Mouse (Mus musculus): ENCODE results near the gene Cacybp.

The Cacybp gene

DNA sequence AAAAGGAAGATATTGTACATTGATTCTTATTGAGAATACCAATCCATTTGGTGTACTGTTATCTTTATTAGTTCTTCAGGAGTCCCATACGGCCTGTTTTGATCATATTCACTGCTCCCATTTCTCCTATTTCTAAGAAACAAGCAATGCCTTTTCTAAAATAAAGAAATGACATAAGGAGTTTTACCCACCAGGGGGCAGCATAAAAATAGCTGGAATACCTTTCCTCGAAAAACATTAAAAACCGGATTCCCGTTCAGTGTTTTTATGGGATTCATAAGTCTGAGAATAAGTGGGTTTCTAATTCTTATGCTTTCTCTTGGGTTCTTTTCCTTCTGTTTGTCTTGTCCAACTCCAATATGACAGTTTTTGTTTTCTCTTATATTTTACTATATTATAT, 18.3 kb upstream of the Cacybp start:
- ChIA-PET CTCF (interaction anchor here in 3 of 4 experiments (0.6 to 1.9 kb wide), 5 partner anchors 14 to 123 kb away, joined by 3 to 15 read pairs (median 3); partner anchors contain the start of gene Cacybp (in 1 of the 3)), POLR2A (interaction anchor here in 1 of 4 experiments (0.6 to 1.6 kb wide), 4 partner anchors 9 to 447 kb away, joined by 3 to 5 read pairs (median 4); no protein-coding TSS in a partner anchor)

DNA sequence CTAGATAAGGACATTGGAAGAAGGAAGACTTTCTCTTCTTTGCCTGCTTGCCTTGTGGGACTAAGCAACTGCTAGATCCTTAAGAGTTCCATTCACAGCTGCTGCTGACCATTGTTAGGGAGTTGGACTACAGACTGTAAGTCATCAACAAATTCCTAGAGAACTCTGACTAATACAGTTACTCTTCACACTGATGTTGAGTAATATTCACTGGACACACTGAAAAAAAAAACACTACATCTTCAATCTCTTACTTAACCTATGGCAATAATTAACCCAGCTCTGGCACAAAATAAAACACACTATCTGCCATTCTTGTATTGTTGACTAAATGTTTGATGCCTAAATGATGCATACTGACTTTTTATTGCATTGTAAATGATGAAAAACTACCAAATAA, 15.2 kb upstream of the Cacybp start:
- POLR2A ChIA-PET, result interaction anchor here in 2 of 4 experiments (1.3 to 4.6 kb wide), 3 partner anchors 15 to 18 kb away, joined by 4 to 29 read pairs (median 4); partner anchors contain the start of gene Cacybp (in 2 of the 2)
- CTCF ChIA-PET, result interaction anchor here in 1 of 4 experiments (0.5 kb wide), 1 partner anchor 292 kb away, joined by 6 read pairs; no protein-coding TSS in a partner anchor

DNA sequence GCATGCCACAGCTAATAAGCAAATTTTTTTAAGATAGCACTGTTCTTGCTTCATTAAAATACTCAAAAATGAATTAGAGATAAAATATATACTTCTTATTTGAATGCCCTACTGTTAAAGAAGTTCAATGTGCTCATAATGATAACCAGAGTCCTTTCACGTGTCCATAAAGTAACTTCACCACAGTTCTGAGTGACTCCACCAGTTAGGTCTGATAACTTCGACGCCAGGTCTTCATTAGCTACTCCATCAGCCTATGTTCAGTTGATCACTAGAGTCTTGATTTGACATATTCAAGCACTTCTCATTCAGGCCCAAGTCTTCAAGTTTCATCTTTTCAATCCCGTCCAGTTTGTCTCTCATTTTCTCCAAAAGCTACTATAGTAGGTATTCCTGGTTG, 14.5 kb upstream of the Cacybp start:
- ChIA-PET CTCF (no interaction called here), POLR2A (interaction anchor here in 2 of 4 experiments (1.3 to 4.6 kb wide), 2 partner anchors 14 to 15 kb away, joined by 4 to 29 read pairs; partner anchors contain the start of gene Cacybp (in 2 of the 2))

DNA sequence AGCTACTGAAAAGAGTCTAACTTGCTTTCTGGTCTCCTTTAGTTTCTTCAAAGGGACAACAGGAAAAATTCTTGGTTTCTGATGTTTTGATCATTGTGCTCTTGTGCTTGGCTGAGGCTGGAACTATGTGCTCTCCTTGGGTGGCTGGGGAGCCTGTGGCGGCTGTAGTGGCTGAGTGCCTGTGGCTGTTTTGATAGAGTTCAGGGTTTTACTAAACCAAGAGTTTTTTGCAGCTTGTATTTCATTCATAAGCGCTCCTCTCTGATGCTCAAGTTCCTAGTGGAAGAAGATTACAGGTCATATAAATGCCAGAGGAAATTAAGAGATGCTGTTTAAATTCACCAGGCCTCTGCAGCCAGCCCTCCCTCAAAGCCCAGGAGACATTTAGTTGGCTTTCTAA, 11.4 kb upstream of the Cacybp start:
- ChIA-PET CTCF (interaction anchor here in 1 of 4 experiments (0.6 kb wide), 1 partner anchor 29 kb away, joined by 13 read pairs; no protein-coding TSS in a partner anchor), POLR2A (interaction anchor here in 2 of 4 experiments (0.6 to 3.3 kb wide), 3 partner anchors 11 to 392 kb away, joined by 3 to 25 read pairs (median 3); partner anchors contain the start of gene Cacybp (in 2 of the 2))

DNA sequence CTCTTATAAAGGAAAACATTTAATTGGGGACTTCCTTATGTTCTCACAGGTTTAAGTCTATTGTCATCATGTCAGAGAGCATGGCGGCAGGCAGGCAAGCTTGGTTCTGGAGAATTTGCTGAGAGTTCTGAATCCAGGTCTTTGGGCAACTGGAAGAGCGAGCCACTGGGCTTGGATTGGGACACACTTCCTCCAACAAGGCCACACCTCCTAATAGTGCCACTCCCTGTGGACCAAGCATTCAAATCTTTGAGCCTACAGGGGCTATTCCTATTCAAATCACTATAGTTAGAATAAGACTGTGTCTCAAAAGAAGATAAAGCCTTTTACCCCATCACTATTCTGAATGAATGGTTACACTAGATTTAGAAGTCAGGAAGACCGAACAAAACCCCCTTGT, 5.2 kb upstream of the Cacybp start:
- ChIA-PET POLR2A (interaction anchor here in 2 of 4 experiments (0.5 to 1.5 kb wide), 4 partner anchors 8 to 580 kb away, joined by 3 to 5 read pairs (median 4); no protein-coding TSS in a partner anchor), CTCF (no interaction called here)

DNA sequence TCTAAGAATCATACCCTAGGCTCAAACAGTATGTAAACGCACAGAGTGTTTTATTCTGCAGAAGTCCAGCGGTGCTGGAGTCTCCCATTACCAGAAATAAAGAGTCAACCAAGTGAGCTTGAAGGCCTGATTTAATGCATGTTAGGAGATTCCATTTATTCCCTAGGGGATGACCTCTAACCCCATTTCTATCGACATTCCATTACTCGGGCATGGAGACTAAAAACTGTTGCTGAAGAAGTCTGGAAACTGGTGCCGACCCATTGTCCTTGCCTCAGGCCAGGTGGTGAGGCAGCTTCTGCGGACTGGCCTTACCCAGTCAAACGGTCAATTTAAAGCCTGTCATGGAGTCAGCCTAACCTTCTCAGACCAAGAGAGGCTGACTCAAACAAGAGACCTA, 1.5 kb upstream of the Cacybp start:
- POLR2A ChIA-PET, result interaction anchor here in 3 of 4 experiments (1.2 to 7.4 kb wide), 11 partner anchors 9 to 826 kb away, joined by 3 to 114 read pairs (median 8); partner anchors contain the start of genes Mrps14 (in 2 of the 3) and Zbtb37 (in 1 of the 3)

DNA sequence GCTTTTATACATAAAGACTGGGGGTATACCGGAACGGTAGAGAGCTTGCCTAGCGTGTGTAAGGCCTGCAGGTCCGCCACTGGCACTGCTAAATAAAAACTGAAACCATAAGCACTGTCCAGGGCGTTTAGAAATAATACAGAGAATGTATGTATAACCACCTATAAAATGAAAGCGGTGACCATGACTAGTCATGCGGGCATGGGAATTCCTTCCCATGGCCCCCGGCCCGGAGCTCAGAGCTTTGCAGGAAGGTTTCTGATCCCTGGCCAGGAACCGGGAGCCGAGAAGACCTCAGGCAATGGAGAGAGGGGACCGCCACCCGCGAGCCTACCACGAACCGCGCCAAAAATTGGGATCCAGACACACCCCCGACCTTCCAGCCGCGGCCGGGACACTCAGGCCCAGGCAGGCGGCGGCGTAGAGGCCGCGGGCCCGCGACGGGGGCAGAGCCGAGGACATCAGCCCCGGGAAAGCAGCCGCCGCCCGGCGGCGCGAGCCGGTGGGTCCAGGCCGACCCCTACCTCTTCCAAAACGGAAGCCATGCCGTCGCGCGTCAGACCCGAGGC, 468 bp downstream of the Cacybp start:
- ChIA-PET CTCF (interaction anchor here in 1 of 4 experiments (0.7 to 2.5 kb wide), 2 partner anchors 19 kb away, joined by 3 to 9 read pairs; no protein-coding TSS in a partner anchor), POLR2A (interaction anchor here (0.6 to 7.4 kb wide), 43 partner anchors 9 to 1665 kb away, joined by 3 to 114 read pairs (median 5); partner anchors contain the start of genes Mrps14 (in 3 of the 4), Zbtb37 (in 2 of the 4), Cop1 (in 1 of the 4) and Rc3h1 (in 1 of the 4))

More for the DNA sequence above, 1.5 kb upstream of the Cacybp start:
- CTCF ChIA-PET, result interaction anchor here in 1 of 4 experiments (2.5 kb wide), 1 partner anchor 17 kb away, joined by 9 read pairs; no protein-coding TSS in a partner anchor

DNA sequence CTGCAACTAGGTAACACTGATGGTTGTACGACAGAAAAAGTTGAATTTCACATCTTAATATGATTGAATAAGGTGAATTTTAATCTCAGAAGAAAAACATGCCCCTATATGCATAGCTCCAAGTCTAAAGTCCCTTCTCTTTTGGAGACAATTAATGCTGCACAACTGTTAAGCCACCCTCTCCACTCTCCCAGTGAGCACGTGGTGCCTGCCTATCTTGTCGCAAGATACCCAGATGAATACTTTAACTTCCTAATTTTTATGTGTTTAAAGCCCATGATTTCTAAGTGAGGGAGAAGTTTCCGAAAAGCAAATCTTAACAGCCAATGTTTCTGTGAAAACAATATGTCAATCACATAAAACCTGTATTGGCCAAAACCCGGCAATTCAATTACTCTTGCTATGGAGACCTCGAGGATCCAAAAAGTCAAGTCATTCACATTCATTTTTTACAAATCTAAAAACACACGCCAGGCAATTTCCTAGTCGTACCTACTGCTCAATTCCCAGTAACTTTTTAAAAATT, 1.0 kb downstream of the Cacybp start:
- POLR2A ChIA-PET, result interaction anchor here in 2 of 4 experiments (0.8 to 7.4 kb wide), 18 partner anchors 9 to 984 kb away, joined by 3 to 114 read pairs (median 8); partner anchors contain the start of genes Mrps14 (in 2 of the 2), Cop1 (in 1 of the 2) and Zbtb37 (in 1 of the 2)
- CTCF ChIA-PET, result no interaction called here

DNA sequence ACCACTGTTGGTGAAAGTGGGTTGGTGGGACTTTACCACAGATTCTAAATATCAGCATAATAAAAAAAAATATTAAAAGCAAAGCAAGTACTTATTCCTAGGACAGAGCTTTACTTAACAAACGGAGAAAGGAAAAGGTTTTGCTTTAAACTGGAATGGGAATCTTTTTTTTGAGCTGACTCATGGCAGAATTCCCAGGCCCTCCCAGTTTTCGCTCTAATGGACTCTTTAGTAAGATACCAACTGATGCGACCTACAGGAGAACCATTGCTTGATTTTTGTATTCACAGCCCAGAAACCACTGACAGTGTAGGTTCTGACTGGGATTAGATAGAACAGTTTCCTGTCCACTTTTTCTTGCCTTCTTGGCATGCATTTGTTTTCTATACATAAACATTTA, 2.1 kb downstream of the Cacybp start:
- CTCF ChIA-PET, result interaction anchor here in 1 of 4 experiments (1.1 kb wide), 1 partner anchor 42 kb away, joined by 18 read pairs; no protein-coding TSS in a partner anchor
- POLR2A ChIA-PET, result interaction anchor here in 3 of 4 experiments (0.6 to 7.4 kb wide), 12 partner anchors 8 to 826 kb away, joined by 3 to 114 read pairs (median 6); partner anchors contain the start of genes Mrps14 (in 2 of the 3) and Zbtb37 (in 2 of the 3)

DNA sequence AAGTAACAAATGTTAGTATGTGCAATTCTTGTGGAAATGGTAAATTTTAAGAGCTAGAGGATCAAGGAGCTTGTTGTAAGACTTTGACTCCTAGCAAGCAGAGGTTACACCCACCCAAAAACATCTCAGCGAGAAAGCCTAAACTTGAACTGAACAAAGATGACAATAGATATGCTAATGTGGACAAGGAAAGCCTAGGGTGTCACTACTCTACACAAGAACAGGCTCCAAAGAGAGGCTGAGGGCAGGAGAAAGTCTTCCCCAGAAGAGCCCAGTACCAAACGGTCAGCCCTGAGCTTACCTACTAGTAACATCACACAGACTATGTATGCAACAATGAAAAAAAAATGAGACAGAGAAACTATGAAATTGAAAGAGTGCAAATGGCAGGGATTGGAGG, 2.8 kb downstream of the Cacybp start:
- CTCF ChIA-PET, result interaction anchor here in 1 of 4 experiments (1.1 kb wide), 1 partner anchor 43 kb away, joined by 18 read pairs; no protein-coding TSS in a partner anchor
- POLR2A ChIA-PET, result interaction anchor here in 2 of 4 experiments (0.7 to 7.4 kb wide), 16 partner anchors 8 to 948 kb away, joined by 3 to 114 read pairs (median 6); partner anchors contain the start of genes Mrps14 (in 2 of the 2) and Zbtb37 (in 2 of the 2)

DNA sequence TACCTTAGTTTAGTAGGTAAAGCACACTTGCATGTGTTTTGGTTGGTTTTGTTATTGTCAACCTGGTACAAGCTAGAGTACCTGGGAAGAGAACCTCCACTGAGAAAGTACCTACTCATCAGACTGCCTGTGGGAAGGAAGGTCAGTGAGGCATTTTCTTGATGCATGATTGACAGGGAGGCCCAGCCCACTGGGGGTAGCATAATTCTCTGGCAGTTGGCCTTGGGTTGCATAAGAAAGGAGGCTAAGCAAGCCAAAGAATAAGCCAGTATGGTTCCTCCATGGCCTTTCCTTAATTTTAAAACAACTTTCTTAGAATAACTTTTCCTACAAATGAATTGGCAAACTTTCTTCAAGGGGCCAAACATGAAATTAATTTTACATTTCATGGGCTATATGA, 7.2 kb downstream of the Cacybp start:
- CTCF ChIA-PET, result no interaction called here

DNA sequence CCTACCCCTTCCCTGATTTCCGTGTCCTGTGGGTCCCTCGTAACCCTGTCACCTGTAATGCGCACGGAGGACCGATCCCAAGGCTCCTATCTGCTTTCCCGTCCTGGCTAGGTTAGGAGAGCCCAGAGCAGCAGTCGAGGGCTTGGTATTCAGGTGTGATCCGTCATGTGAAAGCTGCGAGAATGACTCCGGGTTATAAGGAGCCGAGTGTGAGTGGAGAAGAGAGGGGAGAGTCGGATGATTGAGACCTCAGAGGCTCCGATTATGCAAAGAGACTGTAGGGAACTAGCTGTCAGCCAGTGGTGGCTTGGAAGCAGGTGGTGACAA, 17.4 kb downstream of the Cacybp start:
- ChIA-PET POLR2A (interaction anchor here (0.6 to 2.0 kb wide), 8 partner anchors 12 to 173 kb away, joined by 3 to 24 read pairs (median 8); partner anchors contain the start of gene Cacybp (in 4 of the 4)), CTCF (interaction anchor here in 2 of 4 experiments (0.6 to 1.0 kb wide), 2 partner anchors 14 to 37 kb away, joined by 3 to 6 read pairs; no protein-coding TSS in a partner anchor)

More for the DNA sequence above, 7.2 kb downstream of the Cacybp start:
- POLR2A ChIA-PET, result no interaction called here

DNA sequence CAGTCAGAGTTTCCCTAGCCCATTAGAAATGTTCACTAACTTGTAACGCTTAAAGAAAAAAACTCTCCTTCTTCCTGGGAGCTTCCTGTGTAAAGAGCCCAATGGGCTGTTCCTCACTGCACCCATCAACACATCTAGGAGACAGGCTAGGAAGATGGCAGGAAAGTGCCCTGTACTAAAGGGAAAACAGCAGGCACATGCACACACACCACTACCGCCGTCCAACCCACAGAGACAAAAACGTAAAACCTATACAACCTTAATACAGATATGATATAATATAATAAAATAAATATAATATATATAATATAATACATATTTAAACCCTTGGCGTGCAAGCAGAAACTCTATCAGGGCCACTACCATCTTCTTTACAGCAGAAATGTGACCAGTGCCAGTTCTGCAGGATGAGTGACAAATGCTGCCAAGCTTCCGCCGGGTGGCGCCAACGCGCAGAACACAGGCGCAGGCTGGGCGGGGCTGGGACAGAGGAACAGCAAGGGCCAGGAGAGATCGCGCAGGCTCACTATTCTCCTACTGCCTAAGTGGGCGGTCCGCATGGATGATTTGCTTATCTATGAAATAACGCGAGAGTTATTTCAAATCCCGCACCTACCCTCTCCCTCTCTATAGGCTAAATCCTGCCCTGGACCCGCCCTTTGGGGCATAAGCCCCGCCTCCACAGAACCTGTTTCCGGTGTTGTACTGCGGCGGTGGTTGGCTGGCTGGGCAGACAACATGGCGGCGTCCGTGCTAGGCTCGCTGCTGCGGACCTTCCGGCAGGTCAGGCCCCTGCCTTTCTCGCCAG, 17.9 kb downstream of the Cacybp start, which contains the start of gene Mrps14:
Mrps14 (plus strand) TSS at position 687 of the 808 bp plus-strand sequence.
- ChIA-PET POLR2A (interaction anchor here (0.6 to 2.0 kb wide), 12 partner anchors 12 to 173 kb away, joined by 3 to 24 read pairs (median 6); partner anchors contain the start of gene Cacybp (in 4 of the 4)), CTCF (interaction anchor here in 2 of 4 experiments (0.6 to 1.0 kb wide), 3 partner anchors 14 to 382 kb away, joined by 3 to 6 read pairs (median 3); no protein-coding TSS in a partner anchor)

DNA sequence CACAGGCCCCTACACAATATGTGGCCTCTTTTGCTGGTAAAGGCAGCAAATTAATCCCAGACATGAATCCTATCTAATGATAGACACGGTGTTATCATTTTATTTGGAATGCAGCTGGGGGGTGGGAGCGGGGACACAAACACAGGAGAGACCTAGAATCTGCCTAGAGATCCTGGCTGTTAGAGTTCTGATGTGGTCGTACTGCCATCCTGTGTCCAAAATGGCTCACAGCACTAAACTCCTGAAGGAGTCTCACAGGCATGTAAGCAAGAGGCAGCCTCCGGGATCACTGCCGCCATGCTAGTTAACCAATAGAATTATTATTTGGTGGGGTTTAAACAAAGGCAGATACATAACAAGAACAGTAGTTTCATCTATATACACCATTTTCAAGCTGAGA, 28.2 kb downstream of the Cacybp start:
- ChIA-PET POLR2A (interaction anchor here in 1 of 4 experiments (0.7 to 1.1 kb wide), 2 partner anchors 8 to 25 kb away, joined by 3 read pairs; no protein-coding TSS in a partner anchor), CTCF (no interaction called here)

DNA sequence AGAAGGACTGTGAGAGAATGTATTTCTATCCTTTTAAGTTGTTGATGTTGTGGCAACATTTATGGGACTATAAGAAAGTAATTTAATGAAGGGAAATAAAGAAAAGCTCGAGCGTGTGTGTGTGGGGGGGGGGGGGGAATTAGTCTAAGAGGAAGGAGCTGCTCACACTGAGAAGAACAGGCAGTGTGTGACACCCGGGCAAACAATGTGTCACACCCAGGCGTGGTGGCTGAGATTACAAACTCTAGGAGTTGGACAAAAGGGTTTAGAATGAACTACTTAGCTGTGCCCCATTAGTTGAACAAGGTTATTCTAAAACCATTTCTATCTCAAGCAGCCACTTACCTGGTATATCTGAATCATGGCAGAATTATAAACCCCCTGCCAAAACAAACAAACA, 31.5 kb downstream of the Cacybp start:
- ChIA-PET POLR2A (interaction anchor here in 1 of 4 experiments (0.6 kb wide), 1 partner anchor 451 kb away, joined by 3 read pairs; no protein-coding TSS in a partner anchor), CTCF (interaction anchor here in 1 of 4 experiments (0.6 to 0.7 kb wide), 2 partner anchors 14 to 891 kb away, joined by 3 to 5 read pairs; partner anchors contain the start of gene Mrps14)

DNA sequence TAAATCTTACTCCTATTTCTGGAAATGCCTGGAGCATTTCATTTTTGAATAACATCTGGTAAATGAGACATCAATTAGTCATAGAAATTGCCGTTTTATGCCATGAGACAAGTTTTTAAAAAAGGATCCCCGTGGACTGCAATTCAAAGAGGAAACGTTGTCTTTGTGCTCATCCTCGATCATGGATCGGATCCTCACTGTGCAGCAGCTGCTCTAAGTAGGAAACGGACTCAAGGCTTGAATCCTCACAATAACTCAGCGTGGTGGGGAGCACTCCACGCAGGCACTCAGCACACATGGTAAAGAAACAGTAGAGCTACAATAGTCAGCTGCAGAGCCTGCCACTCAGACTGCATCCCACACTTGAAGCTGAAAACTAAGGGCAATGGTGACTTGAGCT, 35.8 kb downstream of the Cacybp start:
- ChIA-PET POLR2A (no interaction called here), CTCF (no interaction called here)

DNA sequence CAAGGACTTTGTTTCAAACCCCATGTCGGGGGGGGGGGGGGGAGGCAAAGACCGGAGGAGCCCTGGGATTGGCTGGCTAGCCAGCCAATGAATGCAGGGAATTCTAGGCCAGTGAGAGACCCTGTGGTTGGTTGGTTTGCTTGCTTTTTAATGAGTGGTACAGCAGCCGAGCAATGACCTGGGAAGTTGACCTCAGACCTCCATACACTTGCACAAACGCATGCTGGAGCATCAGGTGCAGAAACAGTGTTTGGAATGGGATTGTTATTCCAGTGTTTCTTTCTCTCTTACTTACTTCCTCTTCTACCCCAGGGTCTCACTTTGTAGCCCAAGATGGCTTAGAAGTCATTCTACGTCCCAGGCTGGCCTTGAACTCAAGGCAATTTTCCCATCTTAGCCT, 46.1 kb downstream of the Cacybp start:
- CTCF ChIA-PET, result no interaction called here
- POLR2A ChIA-PET, result interaction anchor here in 2 of 4 experiments (0.6 to 1.2 kb wide), 3 partner anchors 13 to 1027 kb away, joined by 3 read pairs; no protein-coding TSS in a partner anchor

DNA sequence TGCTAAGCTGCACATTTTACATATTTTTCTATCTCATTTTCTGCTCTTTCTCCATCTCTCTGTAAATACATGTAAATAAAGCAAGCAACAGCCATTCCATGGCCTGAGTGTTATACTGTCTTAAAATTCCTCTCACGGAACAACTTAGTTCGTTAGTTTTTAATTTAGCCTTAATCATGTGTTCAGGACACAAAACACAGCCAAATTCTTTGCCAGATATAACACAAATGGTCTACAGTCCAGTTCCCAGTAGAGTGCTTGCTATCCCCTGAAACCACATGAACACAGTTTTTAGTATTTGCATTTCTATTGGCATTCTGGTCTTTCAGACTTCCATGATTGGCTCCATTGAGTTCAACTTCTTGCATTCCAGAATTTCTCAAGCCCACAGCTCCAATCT, 54.5 kb downstream of the Cacybp start:
- ChIA-PET POLR2A (no interaction called here), CTCF (no interaction called here)
